Mouse (Mus musculus) embryonic facial prominence, embryonic 10.5 days (tissue): ENCODE results near the gene Arrb1. TPM values are rescaled to one million over a fixed set of nuclear protein-coding genes. Genes with fewer than 3 reads are reported as not detected.

Experiments used
- DNase-seq: peaks from one replicate; pipeline ENCODE4 v3.0.0-alpha.2; 2017; ENCODE audit warnings: low spot score
- H3K27ac ChIP-seq: fragments of 300-500 bp; sonication (generic); replicated peaks from 2 replicates; pipeline ENCODE4 v1.5.1; 2016; ENCODE audit warnings: mild to moderate bottlenecking
- H3K27me3 ChIP-seq: fragments of 300-500 bp; sonication (generic); replicated peaks from 2 replicates; pipeline ENCODE4 v1.6.1; 2016; ENCODE audit warnings: low read depth, mild to moderate bottlenecking; ENCODE audit not compliant: poor library complexity, severe bottlenecking
- H3K36me3 ChIP-seq: fragments of 300-500 bp; sonication (generic); replicated peaks from 2 replicates; pipeline ENCODE4 v1.6.1; 2016; ENCODE audit warnings: mild to moderate bottlenecking, moderate library complexity
- H3K4me1 ChIP-seq: fragments of 300-500 bp; sonication (generic); 2 replicates; pipeline ENCODE4 v1.6.1; 2016
- H3K4me3 ChIP-seq: fragments of 300-500 bp; sonication (generic); 2 replicates; pipeline ENCODE4 v1.5.1; 2016; ENCODE audit warnings: mild to moderate bottlenecking, moderate library complexity
- H3K9me3 ChIP-seq: fragments of 300-500 bp; sonication (generic); 2 replicates; pipeline ENCODE4 v1.6.1; 2016; ENCODE audit warnings: mild to moderate bottlenecking
- WGBS: fragments of 180-500 bp; shearing (Covaris S2); methylation state at CpG from one replicate; pipeline ENCODE4 v1.1.7; 2016; 5-methylcytosine and 5-hydroxymethylcytosine counted together
- polyA plus RNA-seq: library from polyadenylated mRNA; unstranded; fragments of >200 nt; fragmentation: Nextera tagmentation; extraction: Ambion mirVana; gene quantifications from 2 replicates; pipeline ENCODE4 v1.2.1, GENCODE M21; 2016

Gene Arrb1
- polyA plus RNA-seq, 1 experiment from 2014 or later, result 12.6 TPM

GRCm38 (mm10) chr7:99562478-99562877 lies 27.2 kb downstream of the Arrb1 start:
- Histone ChIP-seq H3K36me3 (peaks cover 2% of the 10 kb centered on the region; the same call in 1 of the 2 replicates), H3K27ac (peak overlapping the region; percentile 63), H3K27me3 (0 out of 2 replicates have a peak, but pooled peaks cover 3% of the 10 kb centered on the region), H3K9me3 (no peaks in the 10 kb centered on the region), H3K4me3 (no peak overlapping the region), H3K4me1 (peaks cover 76% of the 10 kb centered on the region)
- WGBS, result 23% methylated on average over 5 of the region's 5 CpGs
- peak; percentile 45 for DNase-seq

DNA sequence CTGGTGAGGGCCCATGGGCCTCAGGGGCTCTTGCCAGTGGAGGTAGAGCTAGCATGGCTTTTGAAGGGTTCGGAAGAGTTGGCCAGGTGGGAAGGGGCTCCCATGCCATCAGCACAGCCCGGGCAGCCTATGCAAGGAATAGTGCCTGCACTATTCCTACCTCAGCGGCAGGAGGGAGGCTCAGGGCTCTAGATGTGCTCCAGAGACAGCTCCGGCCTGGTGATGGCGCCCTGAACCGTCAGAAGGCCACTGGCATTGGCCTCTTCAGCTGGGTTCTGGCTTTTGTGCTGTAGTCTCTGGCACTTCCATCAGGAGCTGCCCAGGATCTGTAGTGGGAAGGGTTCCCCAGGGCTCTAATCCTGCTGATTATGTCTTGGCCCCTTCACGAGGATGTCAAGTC lies 28.0 kb downstream of the Arrb1 start:
- no peak overlapping the region for H3K4me3 ChIP-seq
- WGBS, result 48% methylated on average over 7 of the region's 7 CpGs
- peak overlapping the region; percentile 63; the same call in 1 of the 2 replicates for H3K27ac ChIP-seq
- no peak for DNase-seq
- H3K4me1 ChIP-seq, result peaks cover 72% of the 10 kb centered on the region
- H3K9me3 ChIP-seq, result no peaks in the 10 kb centered on the region
- no peaks in the 10 kb centered on the region for H3K27me3 ChIP-seq
- peaks cover 2% of the 10 kb centered on the region; the same call in 1 of the 2 replicates for H3K36me3 ChIP-seq

DNA sequence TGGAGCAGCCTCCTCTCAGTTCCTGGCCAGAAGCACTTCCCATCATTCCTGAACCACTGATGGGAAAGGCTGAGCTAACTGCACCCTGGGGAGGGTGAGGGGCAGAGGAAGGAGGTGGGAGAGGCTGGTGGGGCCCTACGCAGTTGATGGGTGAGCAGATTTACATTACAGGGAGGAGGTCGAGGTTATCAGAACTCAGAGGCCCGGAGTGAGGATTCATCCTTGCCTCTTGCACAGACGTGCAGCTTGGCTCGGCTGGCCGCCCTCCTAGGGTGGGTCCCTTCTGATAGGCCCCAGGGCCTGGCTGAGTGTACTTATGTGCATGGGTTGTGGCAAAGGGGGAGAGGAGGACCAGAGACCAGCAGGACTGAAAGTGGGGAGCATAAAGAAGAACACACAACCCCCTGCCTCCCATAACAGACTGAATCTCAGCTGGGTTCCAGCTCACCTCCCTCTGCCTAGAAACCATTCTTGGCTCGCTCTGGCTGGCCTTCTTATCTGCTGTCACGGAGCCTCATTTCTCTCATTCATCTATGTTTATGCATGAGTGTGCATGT lies 30.1 kb downstream of the Arrb1 start:
- no peak for DNase-seq
- Histone ChIP-seq H3K36me3 (peaks cover 2% of the 10 kb centered on the region; the same call in 1 of the 2 replicates), H3K27me3 (no peaks in the 10 kb centered on the region), H3K4me1 (peaks cover 76% of the 10 kb centered on the region), H3K9me3 (no peaks in the 10 kb centered on the region), H3K27ac (peak overlapping the region; percentile 61; the same call in 1 of the 2 replicates), H3K4me3 (no peak overlapping the region)
- WGBS, result 59% methylated on average over 8 of the region's 8 CpGs

- Histone ChIP-seq H3K36me3 (peaks cover 8% of the 10 kb centered on the region; the same call in 1 of the 2 replicates), H3K27me3 (no peaks in the 10 kb centered on the region), H3K4me3 (peak overlapping the region; percentile 25; the same call in 1 of the 2 replicates), H3K27ac (peak overlapping the region; percentile 68), H3K9me3 (no peaks in the 10 kb centered on the region), H3K4me1 (peaks cover 46% of the 10 kb centered on the region)
- WGBS, result 69% methylated on average over 5 of the region's 5 CpGs
- no peak for DNase-seq
These were observed 35.4 kb downstream of the Arrb1 start for GRCm38 (mm10) chr7:99570680-99571079.

GRCm38 (mm10) chr7:99572931-99573330 lies 37.7 kb downstream of the Arrb1 start:
- no peak overlapping the region for H3K4me3 ChIP-seq
- H3K27me3 ChIP-seq, result no peaks in the 10 kb centered on the region
- H3K4me1 ChIP-seq, result peaks cover 43% of the 10 kb centered on the region
- no peak overlapping the region for H3K27ac ChIP-seq
- no peaks in the 10 kb centered on the region for H3K9me3 ChIP-seq
- peaks cover 6% of the 10 kb centered on the region; the same call in 1 of the 2 replicates for H3K36me3 ChIP-seq
- no peak for DNase-seq
- 43% methylated on average over 10 of the region's 10 CpGs for WGBS

DNA sequence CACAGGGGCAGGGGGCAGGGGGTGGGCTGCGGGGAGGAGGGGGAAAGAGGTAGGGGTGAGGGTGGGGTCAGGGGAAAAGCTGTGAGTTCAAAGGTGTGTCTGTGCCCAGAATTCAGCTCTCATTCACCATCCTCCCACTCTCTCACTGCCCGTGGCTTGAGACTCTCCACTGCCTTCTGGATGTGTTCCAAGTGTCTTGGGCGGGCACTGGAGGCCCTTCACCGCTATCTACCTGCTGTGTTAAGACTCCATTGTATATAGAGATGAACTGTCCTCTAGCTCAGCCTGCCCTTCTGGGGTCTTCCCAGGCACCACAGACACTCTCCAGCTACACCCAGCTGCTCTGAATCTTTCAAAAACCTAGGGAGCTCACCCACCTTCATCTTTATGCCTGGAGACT lies 38.1 kb downstream of the Arrb1 start:
- no peaks in the 10 kb centered on the region for H3K9me3 ChIP-seq
- H3K4me3 ChIP-seq, result no peak overlapping the region
- H3K4me1 ChIP-seq, result peaks cover 40% of the 10 kb centered on the region
- DNase-seq, result no peak
- no peak overlapping the region for H3K27ac ChIP-seq
- peaks cover 6% of the 10 kb centered on the region; the same call in 1 of the 2 replicates for H3K36me3 ChIP-seq
- 60% methylated on average over 4 of the region's 4 CpGs for WGBS
- H3K27me3 ChIP-seq, result no peaks in the 10 kb centered on the region

DNA sequence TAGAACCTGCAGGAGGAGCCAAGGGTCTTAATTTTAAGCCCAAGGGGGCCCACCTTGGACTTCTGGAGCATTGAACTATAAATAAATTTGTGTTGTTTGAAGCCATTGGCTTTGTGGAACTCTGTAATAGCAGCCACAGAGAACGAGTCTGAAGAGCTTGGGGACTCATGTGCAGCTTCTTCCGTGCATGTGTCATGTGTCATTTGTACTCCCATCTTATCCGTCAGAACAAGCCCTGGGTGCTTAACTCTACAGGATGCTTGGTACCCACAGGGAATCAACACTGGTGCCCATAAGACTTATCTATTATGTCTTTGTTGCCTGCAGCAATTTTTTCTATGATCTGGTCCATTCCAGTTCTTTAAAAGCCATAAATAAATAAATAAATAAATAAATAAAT lies 43.0 kb downstream of the Arrb1 start:
- Histone ChIP-seq H3K4me3 (no peak overlapping the region), H3K27me3 (0 out of 2 replicates have a peak, but pooled peaks cover 3% of the 10 kb centered on the region), H3K27ac (no peak overlapping the region), H3K36me3 (peaks cover under 1% of the 10 kb centered on the region; the same call in 1 of the 2 replicates), H3K4me1 (peaks cover 38% of the 10 kb centered on the region), H3K9me3 (no peaks in the 10 kb centered on the region)
- 83% methylated on average over 3 of the region's 3 CpGs for WGBS
- no peak for DNase-seq

DNA sequence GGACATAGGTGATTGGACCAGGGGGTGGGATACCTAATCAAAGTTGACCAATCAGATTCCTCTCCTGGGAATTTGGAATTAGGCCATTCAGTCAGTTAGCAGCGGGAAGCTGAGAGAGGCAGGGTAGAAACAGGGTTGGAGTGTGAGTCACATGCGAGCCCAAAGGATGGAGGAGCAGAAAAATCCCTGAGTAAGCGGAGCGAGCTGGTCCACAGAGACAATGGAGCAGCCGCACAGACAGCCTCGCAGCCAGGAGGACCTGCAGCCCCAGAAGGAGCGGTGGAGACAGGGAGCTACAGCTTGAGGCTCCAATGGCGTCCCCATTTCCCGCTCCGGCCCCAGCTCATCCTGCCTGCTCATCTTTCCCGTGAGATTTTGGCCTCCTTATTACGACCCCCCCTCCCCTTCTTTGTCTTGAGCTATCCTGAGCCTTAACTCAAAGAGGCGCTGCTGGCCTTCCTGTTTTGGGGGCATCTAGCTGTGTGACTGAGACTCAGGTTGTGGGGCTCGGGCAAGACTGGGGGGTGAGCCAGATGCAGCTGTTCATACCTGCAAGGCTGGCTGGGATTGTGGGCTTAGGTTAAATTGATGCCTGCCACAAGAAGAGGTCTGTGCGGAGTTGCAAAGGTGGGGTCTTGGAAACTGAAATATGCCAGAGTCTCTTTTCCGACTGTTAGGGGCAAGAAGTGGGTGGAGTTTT lies 44.4 kb downstream of the Arrb1 start:
- 11% methylated on average over 16 of the region's 16 CpGs for whole genome bisulfite sequencing
- H3K27me3 ChIP-seq, result 0 out of 2 replicates have a peak, but pooled peaks cover 3% of the 10 kb centered on the region
- peak overlapping the region; percentile 43 for H3K4me3 ChIP-seq
- peaks cover 32% of the 10 kb centered on the region for H3K4me1 ChIP-seq
- H3K36me3 ChIP-seq, result peaks cover 8% of the 10 kb centered on the region
- H3K27ac ChIP-seq, result peak overlapping the region; percentile 70
- peak; percentile 36 for DNase-seq
- no peaks in the 10 kb centered on the region for H3K9me3 ChIP-seq

GRCm38 (mm10) chr7:99580247-99580646 lies 45.0 kb downstream of the Arrb1 start:
- WGBS, result 36% methylated on average over 6 of the region's 6 CpGs

GRCm38 (mm10) chr7:99582306-99582705 lies 47.0 kb downstream of the Arrb1 start:
- Histone ChIP-seq H3K27ac (peak overlapping the region; percentile 58), H3K36me3 (peaks cover 19% of the 10 kb centered on the region), H3K4me1 (peaks cover 44% of the 10 kb centered on the region), H3K9me3 (no peaks in the 10 kb centered on the region), H3K4me3 (no peak overlapping the region), H3K27me3 (0 out of 2 replicates have a peak, but pooled peaks cover 3% of the 10 kb centered on the region)
- WGBS, result 71% methylated on average over 7 of the region's 7 CpGs
- DNase-seq, result no peak

More at GRCm38 (mm10) chr7:99580247-99580646, 45.0 kb downstream of the Arrb1 start:
- Histone ChIP-seq H3K9me3 (no peaks in the 10 kb centered on the region), H3K27ac (no peak overlapping the region), H3K36me3 (peaks cover 10% of the 10 kb centered on the region), H3K4me3 (peak overlapping the region; percentile 43), H3K4me1 (peaks cover 32% of the 10 kb centered on the region), H3K27me3 (0 out of 2 replicates have a peak, but pooled peaks cover 3% of the 10 kb centered on the region)
- no peak for DNase-seq

GRCm38 (mm10) chr7:99582867-99583266 lies 47.6 kb downstream of the Arrb1 start:
- H3K36me3 ChIP-seq, result peaks cover 23% of the 10 kb centered on the region
- WGBS, result 60% methylated on average over 4 of the region's 4 CpGs
- H3K9me3 ChIP-seq, result no peaks in the 10 kb centered on the region
- H3K4me1 ChIP-seq, result peaks cover 50% of the 10 kb centered on the region
- H3K27ac ChIP-seq, result 0 out of 2 replicates have a peak overlapping the region, but pooled peaks have one; percentile 0
- H3K4me3 ChIP-seq, result no peak overlapping the region
- DNase-seq, result peak; percentile 19
- 0 out of 2 replicates have a peak, but pooled peaks cover 3% of the 10 kb centered on the region for H3K27me3 ChIP-seq

DNA sequence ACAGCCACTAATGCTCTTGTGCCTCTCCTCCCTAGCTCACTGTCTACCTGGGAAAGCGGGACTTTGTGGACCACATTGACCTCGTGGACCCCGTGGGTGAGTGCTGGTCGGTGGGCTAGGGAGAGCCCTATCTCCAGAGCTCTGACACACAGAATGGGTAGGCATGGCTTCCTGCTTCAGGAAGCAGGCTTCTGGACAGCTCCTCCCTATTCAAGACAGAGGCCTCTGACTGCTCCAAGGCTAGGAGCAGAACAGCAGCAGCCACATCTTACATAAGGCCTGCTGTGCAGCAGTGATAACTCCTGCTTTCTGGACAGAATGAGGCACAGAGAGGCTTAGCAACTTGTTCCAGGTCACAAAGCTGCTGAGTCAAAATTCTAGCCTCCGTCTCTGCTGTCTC lies 48.4 kb downstream of the Arrb1 start:
- Histone ChIP-seq H3K9me3 (no peaks in the 10 kb centered on the region), H3K27me3 (0 out of 2 replicates have a peak, but pooled peaks cover 3% of the 10 kb centered on the region), H3K36me3 (peaks cover 26% of the 10 kb centered on the region), H3K4me3 (no peak overlapping the region), H3K27ac (no peak overlapping the region), H3K4me1 (peaks cover 55% of the 10 kb centered on the region)
- WGBS, result 85% methylated on average over 5 of the region's 5 CpGs
- DNase-seq, result no peak
